Mouse (Mus musculus): ENCODE results near the gene Nckap5. TPM values are rescaled to one million over a fixed set of nuclear protein-coding genes. Genes with fewer than 3 reads are reported as not detected.

Nckap5 gene
- total and polyA plus RNA-seq, 2 experiments from 2014 or later: 9.3 to 10.2 TPM

DNA sequence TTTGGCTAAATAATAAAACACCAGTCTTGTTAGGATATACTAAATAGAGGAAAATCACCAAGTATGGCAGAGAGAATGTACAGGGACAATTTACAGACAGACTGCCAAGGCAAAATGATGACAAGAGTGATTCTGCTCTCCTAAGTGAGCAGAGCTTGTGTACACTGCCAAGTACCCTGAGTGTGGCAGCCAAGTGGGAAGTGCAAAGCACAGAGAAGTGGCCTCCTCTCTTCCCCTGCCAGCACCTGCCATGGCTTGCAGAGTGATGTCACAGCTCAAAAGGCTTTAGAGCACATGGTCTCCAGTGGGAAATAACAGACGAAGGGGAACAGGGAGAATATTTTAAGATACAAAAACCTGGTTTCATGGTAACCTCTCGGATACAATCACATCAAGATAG, 488.8 kb downstream of the Nckap5 start:
- Histone ChIP-seq H3K27me3 (ENCODE audit: insufficient read depth, low read length) (no peaks in the 10 kb centered on the region), H3K9ac (no peak overlapping the region), H3K4me1 (ENCODE audit: insufficient read depth) (no peaks in the 10 kb centered on the region), H3K27ac (ENCODE audit: low read depth, low read length) (no peak overlapping the region), H3K4me2 (ENCODE audit: low read depth) (no peak overlapping the region), H3K36me3 (ENCODE audit: insufficient read depth) (no peaks in the 10 kb centered on the region), H3K4me3 (ENCODE audit: low read depth, low read length) (no peak overlapping the region), H3K9me3 (ENCODE audit: low read length) (no peaks in the 10 kb centered on the region)
- 48% methylated on average over 2 of the region's 2 CpGs for WGBS
- peak; percentile 85 for ATAC-seq
- no peak for TF ChIP-seq CTCF (IDR thresholded peaks at IDR 0.05; ENCODE audit: low read depth)
- DNase-seq: peak; percentile 54

DNA sequence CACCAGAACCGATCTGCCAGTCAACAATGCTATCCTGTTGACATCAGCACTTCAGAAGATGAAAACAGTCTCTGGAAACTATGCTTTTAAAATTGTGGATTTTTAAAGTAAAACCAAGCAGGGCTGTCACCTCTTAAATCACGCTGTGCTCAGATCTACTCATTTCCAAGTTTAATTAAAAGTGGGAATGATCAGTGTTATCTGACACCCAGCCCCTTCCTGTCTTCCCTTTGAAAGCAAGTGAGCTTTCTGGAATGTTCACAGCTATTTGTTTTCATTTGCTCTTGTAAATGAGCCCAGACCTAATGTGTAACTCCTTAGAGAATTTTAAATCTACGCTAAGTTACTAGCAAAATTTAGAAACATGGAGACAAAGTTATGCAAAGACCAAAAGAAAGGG, 491.3 kb downstream of the Nckap5 start:
- ATAC-seq: peak; percentile 42; the same call in 1 of the 2 replicates
- 55% methylated on average over 3 of the region's 3 CpGs for WGBS
- TF ChIP-seq CTCF (IDR thresholded peaks at IDR 0.05; ENCODE audit: low read depth): no peak

DNA sequence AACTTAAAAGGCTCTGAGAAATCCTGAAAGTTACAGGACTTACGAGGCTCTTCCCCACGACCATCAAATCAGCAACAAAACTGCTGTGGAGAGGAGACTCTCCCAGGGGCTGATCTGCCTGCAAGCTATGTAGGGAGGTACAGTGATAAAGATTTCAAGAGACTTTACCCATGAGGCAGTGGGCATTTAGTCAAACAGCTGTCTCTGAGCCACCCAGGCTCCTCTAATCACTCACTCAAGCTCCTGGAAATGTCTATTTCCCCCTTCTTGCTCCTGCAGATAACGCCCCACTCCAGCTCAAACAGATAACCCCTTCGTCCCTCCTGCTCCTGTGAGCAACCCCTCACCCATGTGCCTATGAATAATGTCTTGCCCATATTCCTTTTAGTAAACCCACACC, 496.4 kb downstream of the Nckap5 start:
- Histone ChIP-seq H3K27ac (ENCODE audit: low read depth, low read length) (no peak overlapping the region), H3K4me1 (ENCODE audit: insufficient read depth) (no peaks in the 10 kb centered on the region), H3K9me3 (ENCODE audit: low read length) (no peaks in the 10 kb centered on the region), H3K9ac (no peak overlapping the region), H3K4me2 (ENCODE audit: low read depth) (no peak overlapping the region), H3K4me3 (ENCODE audit: low read depth, low read length) (no peak overlapping the region), H3K27me3 (ENCODE audit: insufficient read depth, low read length) (no peaks in the 10 kb centered on the region), H3K36me3 (ENCODE audit: insufficient read depth) (no peaks in the 10 kb centered on the region)
- 93% methylated on average over 4 of the region's 4 CpGs for WGBS
- no peak for DNase-seq
- ATAC-seq: no peak
- no peak for TF ChIP-seq CTCF (IDR thresholded peaks at IDR 0.05; ENCODE audit: low read depth)

More for the DNA sequence above, 491.3 kb downstream of the Nckap5 start:
- no peak overlapping the region for H3K4me2 ChIP-seq (ENCODE audit: low read depth)
- DNase-seq: no peak
- no peak overlapping the region for H3K9ac ChIP-seq
- H3K4me3 ChIP-seq (ENCODE audit: low read depth, low read length): no peak overlapping the region
- no peak overlapping the region for H3K27ac ChIP-seq (ENCODE audit: low read depth, low read length)
- H3K27me3 ChIP-seq (ENCODE audit: insufficient read depth, low read length): no peaks in the 10 kb centered on the region
- H3K4me1 ChIP-seq (ENCODE audit: insufficient read depth): no peaks in the 10 kb centered on the region
- no peaks in the 10 kb centered on the region for H3K36me3 ChIP-seq (ENCODE audit: insufficient read depth)
- no peaks in the 10 kb centered on the region for H3K9me3 ChIP-seq (ENCODE audit: low read length)

GRCm38 (mm10) chr1:126332026-126332425, 498.6 kb downstream of the Nckap5 start:
- H3K9me3 ChIP-seq (ENCODE audit: low read length): no peaks in the 10 kb centered on the region
- H3K4me2 ChIP-seq (ENCODE audit: low read depth): no peak overlapping the region
- no peak overlapping the region for H3K9ac ChIP-seq
- no peak for TF ChIP-seq CTCF (IDR thresholded peaks at IDR 0.05; ENCODE audit: low read depth)
- ATAC-seq (peak; percentile 56), DNase-seq (peak; percentile 45)
- no peak overlapping the region for H3K4me3 ChIP-seq (ENCODE audit: low read depth, low read length)
- H3K4me1 ChIP-seq (ENCODE audit: insufficient read depth): no peaks in the 10 kb centered on the region
- H3K27ac ChIP-seq (ENCODE audit: low read depth, low read length): no peak overlapping the region
- H3K27me3 ChIP-seq (ENCODE audit: insufficient read depth, low read length): no peaks in the 10 kb centered on the region
- 41% methylated on average over 2 of the region's 2 CpGs for WGBS
- H3K36me3 ChIP-seq (ENCODE audit: insufficient read depth): no peaks in the 10 kb centered on the region

- Histone ChIP-seq H3K4me2 (ENCODE audit: low read depth) (no peak overlapping the region), H3K4me3 (ENCODE audit: low read depth, low read length) (no peak overlapping the region), H3K4me1 (ENCODE audit: insufficient read depth) (no peaks in the 10 kb centered on the region), H3K9ac (no peak overlapping the region), H3K9me3 (ENCODE audit: low read length) (no peaks in the 10 kb centered on the region), H3K36me3 (ENCODE audit: insufficient read depth) (no peaks in the 10 kb centered on the region), H3K27ac (ENCODE audit: low read depth, low read length) (no peak overlapping the region), H3K27me3 (ENCODE audit: insufficient read depth, low read length) (no peaks in the 10 kb centered on the region)
- no peak for DNase-seq
- no peak for TF ChIP-seq CTCF (IDR thresholded peaks at IDR 0.05; ENCODE audit: low read depth)
- no peak for ATAC-seq
- WGBS: 97% methylated on average over 1 of the region's 1 CpGs
Observed at GRCm38 (mm10) chr1:126320696-126321095, 509.9 kb downstream of the Nckap5 start.

DNA sequence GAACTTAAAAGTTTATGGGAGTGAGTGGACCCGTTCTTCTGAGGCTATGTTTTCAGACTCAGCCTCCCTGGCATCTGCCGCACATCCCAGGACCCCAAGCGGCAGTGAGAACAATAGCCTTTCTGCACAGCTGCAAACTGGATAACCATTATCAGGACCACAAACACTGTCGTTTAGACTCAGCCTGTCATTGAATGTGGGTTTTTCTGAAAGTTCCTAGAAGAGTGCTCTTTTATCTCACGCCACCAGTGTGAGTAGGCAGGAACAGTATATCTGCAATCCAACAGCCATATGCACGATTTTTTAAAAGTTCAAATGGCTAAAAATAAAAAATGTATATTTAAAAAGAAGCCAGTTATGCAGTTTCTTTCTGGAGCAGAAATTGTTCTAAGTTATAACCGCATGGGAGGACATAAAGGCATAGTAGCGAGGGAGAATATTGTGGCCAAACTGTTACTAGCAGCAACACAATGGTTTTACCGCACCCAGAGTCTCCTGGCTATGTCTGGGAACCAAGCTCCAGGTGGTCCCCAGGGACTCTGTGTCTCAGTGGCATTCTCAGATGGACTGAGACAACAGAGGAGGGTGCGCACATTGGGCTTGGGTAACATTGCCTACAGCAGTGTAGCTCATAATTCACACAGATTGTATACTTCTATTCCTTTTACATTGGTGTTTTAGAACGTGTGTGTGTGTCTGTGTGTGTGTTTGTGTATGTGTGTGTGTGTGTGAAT, 512.6 kb downstream of the Nckap5 start:
- no peak for DNase-seq
- Histone ChIP-seq H3K4me2 (ENCODE audit: low read depth) (no peak overlapping the region), H3K9me3 (ENCODE audit: low read length) (no peaks in the 10 kb centered on the region), H3K4me1 (ENCODE audit: insufficient read depth) (no peaks in the 10 kb centered on the region), H3K27ac (ENCODE audit: low read depth, low read length) (no peak overlapping the region), H3K27me3 (ENCODE audit: insufficient read depth, low read length) (no peaks in the 10 kb centered on the region), H3K36me3 (ENCODE audit: insufficient read depth) (no peaks in the 10 kb centered on the region), H3K4me3 (ENCODE audit: low read depth, low read length) (no peak overlapping the region), H3K9ac (no peak overlapping the region)
- 56% methylated on average over 11 of the region's 11 CpGs for WGBS
- no peak for TF ChIP-seq CTCF (IDR thresholded peaks at IDR 0.05; ENCODE audit: low read depth)
- peak; percentile 18; the same call in 1 of the 2 replicates for ATAC-seq

DNA sequence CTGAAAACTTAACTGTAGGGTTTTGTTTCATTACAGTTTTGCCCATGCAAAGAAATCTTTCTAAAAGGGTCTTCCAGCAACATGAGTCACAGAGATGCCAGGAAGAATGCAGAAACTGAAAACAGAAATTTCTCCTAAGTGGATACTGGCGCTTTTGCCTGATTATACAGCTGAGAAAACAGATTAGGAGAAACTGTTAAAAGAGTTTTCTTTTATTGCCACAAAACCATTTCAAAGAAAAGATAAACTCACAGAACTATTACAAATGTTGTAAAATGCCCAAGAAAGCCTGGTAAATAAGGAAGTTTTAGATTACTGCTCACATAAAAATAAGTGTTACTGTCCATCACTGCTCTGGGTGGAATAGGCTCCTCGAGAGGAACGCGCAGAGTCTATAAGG, 513.3 kb downstream of the Nckap5 start:
- no peaks in the 10 kb centered on the region for H3K36me3 ChIP-seq (ENCODE audit: insufficient read depth)
- H3K4me3 ChIP-seq (ENCODE audit: low read depth, low read length): no peak overlapping the region
- H3K27ac ChIP-seq (ENCODE audit: low read depth, low read length): no peak overlapping the region
- no peak overlapping the region for H3K4me2 ChIP-seq (ENCODE audit: low read depth)
- no peaks in the 10 kb centered on the region for H3K4me1 ChIP-seq (ENCODE audit: insufficient read depth)
- 58% methylated on average over 4 of the region's 4 CpGs for WGBS
- TF ChIP-seq CTCF (IDR thresholded peaks at IDR 0.05; ENCODE audit: low read depth): no peak
- no peaks in the 10 kb centered on the region for H3K27me3 ChIP-seq (ENCODE audit: insufficient read depth, low read length)
- no peak overlapping the region for H3K9ac ChIP-seq
- ATAC-seq (no peak), DNase-seq (no peak)
- no peaks in the 10 kb centered on the region for H3K9me3 ChIP-seq (ENCODE audit: low read length)

Measured in forebrain, postnatal 0 days (tissue).